Mouse (Mus musculus) spleen, postnatal 4 days (tissue): Measurements from ENCODE around the gene Arhgap25.
"Not testable (repeated sequence)": the region's sequence is repeated elsewhere in the genome, so short reads cannot be mapped to it uniquely, and the experiment has no call there.

Experiments
- DNase-seq, 2 experiments: peaks; one replicate each; pipeline ENCODE4 v3.0.0; 2022; ENCODE audit warnings: low spot score in 2 of 2

Gene Arhgap25

GRCm38 (mm10) chr6:87532953-87533710 is at the start of gene Arhgap25:
TSS of gene Arhgap25 (minus strand) at chr6:87533259.
- peak; percentile 58 to 77 for DNase-seq

GRCm38 (mm10) chr6:87582456-87582855 is 49.4 kb upstream of the Arhgap25 start:
- peak in 1 of 2 experiments; percentile 63 for DNase-seq

GRCm38 (mm10) chr6:87581581-87581980 is 48.5 kb upstream of the Arhgap25 start:
- DNase-seq, result peak in 1 of 2 experiments; percentile 58

- peak in 1 of 2 experiments; percentile 59 for DNase-seq
Measured at GRCm38 (mm10) chr6:87581071-87581470, 48.0 kb upstream of the Arhgap25 start.

- DNase-seq, result peak in 1 of 2 experiments; percentile 51
Measured at GRCm38 (mm10) chr6:87578247-87578646, 45.2 kb upstream of the Arhgap25 start.

- DNase-seq, result peak in 1 of 2 experiments; percentile 46
Measured at GRCm38 (mm10) chr6:87576648-87577330, 43.7 kb upstream of the Arhgap25 start.

GRCm38 (mm10) chr6:87571863-87572262 is 38.8 kb upstream of the Arhgap25 start:
- DNase-seq, result not testable (repeated sequence)

GRCm38 (mm10) chr6:87567686-87568593 is 34.9 kb upstream of the Arhgap25 start:
- DNase-seq, result peak in 1 of 2 experiments; percentile 41

GRCm38 (mm10) chr6:87565166-87565565 is 32.1 kb upstream of the Arhgap25 start:
- peak in 1 of 2 experiments; percentile 13 for DNase-seq

GRCm38 (mm10) chr6:87564356-87564755 is 31.3 kb upstream of the Arhgap25 start:
- DNase-seq, result peak in 1 of 2 experiments; percentile 37

GRCm38 (mm10) chr6:87553724-87554123 is 20.7 kb upstream of the Arhgap25 start:
- DNase-seq, result no peak

- peak in 1 of 2 experiments; percentile 67 for DNase-seq
Measured at GRCm38 (mm10) chr6:87552054-87552807, 19.2 kb upstream of the Arhgap25 start.

- DNase-seq, result peak in 1 of 2 experiments; percentile 55
Measured at GRCm38 (mm10) chr6:87547836-87548235, 14.8 kb upstream of the Arhgap25 start.

GRCm38 (mm10) chr6:87547431-87547830 is 14.4 kb upstream of the Arhgap25 start:
- no peak for DNase-seq

GRCm38 (mm10) chr6:87545331-87546217 is 12.5 kb upstream of the Arhgap25 start:
- DNase-seq, result no peak

GRCm38 (mm10) chr6:87542027-87542426 is 9.0 kb upstream of the Arhgap25 start:
- peak; percentile 72 to 82 for DNase-seq

GRCm38 (mm10) chr6:87541171-87541571 is 8.1 kb upstream of the Arhgap25 start:
- peak in 1 of 2 experiments; percentile 49 for DNase-seq

GRCm38 (mm10) chr6:87538376-87539270 is 5.6 kb upstream of the Arhgap25 start:
- no peak for DNase-seq

- no peak for DNase-seq
Measured at GRCm38 (mm10) chr6:87537678-87538077, 4.6 kb upstream of the Arhgap25 start.
